Mouse (Mus musculus): ENCODE data around the gene Mylk4.

- TF ChIP-seq EP300 (IDR thresholded peaks at IDR 0.05; ENCODE audit: insufficient read depth, low read depth, low read length): no peak
- TF ChIP-seq CTCF (IDR thresholded peaks at IDR 0.05): no peak
Measured at GRCm38 (mm10) chr13:32802259-32803081, 18.7 kb upstream of the Mylk4 start, which contains the start of gene D930007J09Rik.

All from heart, adult 2 months (tissue).